Comparison of ENCODE assay signal across 19 mouse cellular contexts in the genomic region with DNA sequence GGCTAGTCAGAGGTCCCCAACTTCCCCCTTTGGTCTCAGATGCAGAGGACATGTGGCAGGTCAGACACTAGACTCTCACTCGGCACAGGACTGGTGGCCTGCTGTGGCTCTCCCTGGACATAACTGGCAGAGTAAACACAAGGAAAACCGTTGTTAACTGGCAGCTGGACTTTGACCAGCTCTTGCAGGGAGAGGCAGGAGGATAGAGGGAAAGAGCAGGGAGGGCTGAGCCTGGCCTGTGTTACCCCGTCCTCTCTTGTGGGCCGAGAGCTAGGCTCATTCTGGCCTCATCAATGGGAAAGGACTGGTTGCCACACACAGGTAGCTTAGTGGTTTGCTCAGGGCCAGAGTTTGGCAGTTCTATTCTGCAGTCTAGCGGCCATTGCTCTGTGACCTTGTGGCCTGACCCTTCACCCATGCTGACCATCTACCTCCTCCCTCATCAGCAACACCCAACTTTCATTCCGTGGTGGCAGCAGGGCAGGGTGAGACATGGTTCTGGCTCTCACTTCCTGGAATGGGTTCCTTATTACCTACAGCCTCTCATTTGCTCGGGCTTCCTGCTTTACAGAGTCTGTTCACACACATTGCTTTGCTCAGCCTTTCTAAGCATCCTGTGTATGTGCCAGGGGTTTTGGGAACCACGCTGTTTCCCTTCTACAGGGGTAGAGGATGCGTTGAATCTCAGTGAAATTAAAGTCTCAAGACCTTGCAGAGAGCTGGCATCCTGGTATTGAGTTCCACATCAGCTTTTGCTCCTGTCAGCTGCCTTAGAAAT. TPM values are rescaled to one million over a fixed set of nuclear protein-coding genes. Genes with fewer than 3 reads are reported as not detected.
DNase-seq lines count a peak whose midpoint lies in the region; ATAC-seq and TF ChIP-seq lines count a peak whose summit lies in the region.
"Had no signal": no experiment of that assay in that cellular context is flagged by ENCODE, and none has a peak within 500 bp of the region (broad histone marks: within the 10 kb centered on the region; RNA-seq: fewer than 3 reads in every experiment).

No protein-coding gene starts in this region.

- no peak overlapping the region for H3K4me3 ChIP-seq in liver, embryonic 16.5 days (ENCODE audit: low read depth, low read length)
- H3K4me3 ChIP-seq in liver, embryonic 12.5 days: no peak overlapping the region
- no peak overlapping the region for H3K4me3 ChIP-seq in kidney, adult 2 months (ENCODE audit: insufficient read depth, low read depth, low read length)
- no peak overlapping the region for H3K4me3 ChIP-seq in limb, embryonic 10.5 days
- H3K4me3 ChIP-seq in embryonic facial prominence, embryonic 10.5 days: no peak overlapping the region
- H3K4me3 ChIP-seq: embryonic facial prominence, embryonic 15.5 days; heart, embryonic 12.5 days had no signal

- no peaks in the 10 kb centered on the region for H3K9me3 ChIP-seq in liver, embryonic 16.5 days (replicated peaks; ENCODE audit: control insufficient read depth, low read length)
- H3K9me3 ChIP-seq in liver, embryonic 12.5 days (replicated peaks): no peaks in the 10 kb centered on the region
- H3K9me3 ChIP-seq in limb, embryonic 10.5 days (replicated peaks): no peaks in the 10 kb centered on the region
- no peaks in the 10 kb centered on the region for H3K9me3 ChIP-seq in embryonic facial prominence, embryonic 10.5 days
- H3K9me3 ChIP-seq: embryonic facial prominence, embryonic 15.5 days; heart, embryonic 12.5 days had no signal

- peak; percentile 85 for DNase-seq in kidney, adult 2 months
- DNase-seq in yolk sac, embryonic 10.5 days (ENCODE audit: low spot score): peak; percentile 9
- no peak for DNase-seq in adrenal gland, postnatal 10 days
- no peak for DNase-seq in limb, embryonic 10.5 days (ENCODE audit: low spot score)
- no peak for DNase-seq in embryonic facial prominence, embryonic 10.5 days (ENCODE audit: low spot score)
- DNase-seq: B cell, adult 2 months; gastrocnemius, postnatal 14 days; lung, postnatal 10 days had no signal

- no peak overlapping the region for H3K27ac ChIP-seq in liver, embryonic 16.5 days (ENCODE audit: low read length)
- no peak overlapping the region for H3K27ac ChIP-seq in liver, embryonic 12.5 days
- peak overlapping the region; percentile 92 for H3K27ac ChIP-seq in kidney, adult 2 months (ENCODE audit: insufficient read depth, low read depth, low read length)
- H3K27ac ChIP-seq in limb, embryonic 10.5 days: no peak overlapping the region
- H3K27ac ChIP-seq in embryonic facial prominence, embryonic 10.5 days (replicated peaks): no peak overlapping the region
- H3K27ac ChIP-seq: embryonic facial prominence, embryonic 15.5 days had no signal

- no peaks in the 10 kb centered on the region for H3K36me3 ChIP-seq in liver, embryonic 16.5 days (ENCODE audit: control insufficient read depth, insufficient read depth)
- H3K36me3 ChIP-seq in liver, embryonic 12.5 days: no peaks in the 10 kb centered on the region
- no peaks in the 10 kb centered on the region for H3K36me3 ChIP-seq in kidney, adult 2 months (ENCODE audit: control insufficient read depth, insufficient read depth, low read length)
- H3K36me3 ChIP-seq in limb, embryonic 10.5 days: no peaks in the 10 kb centered on the region
- no peaks in the 10 kb centered on the region for H3K36me3 ChIP-seq in embryonic facial prominence, embryonic 10.5 days (replicated peaks)
- H3K36me3 ChIP-seq: embryonic facial prominence, embryonic 15.5 days; heart, embryonic 12.5 days had no signal

- WGBS in liver, embryonic 16.5 days (ENCODE audit: insufficient replicate concordance): 43% methylated on average over 9 of the region's 9 CpGs
- WGBS in liver, embryonic 12.5 days (ENCODE audit: insufficient replicate concordance): 39% methylated on average over 9 of the region's 9 CpGs
- 46% methylated on average over 9 of the region's 9 CpGs for WGBS in kidney, adult 2 months
- 74% methylated on average over 9 of the region's 9 CpGs for WGBS in limb, embryonic 10.5 days
- WGBS in embryonic facial prominence, embryonic 10.5 days: 71% methylated on average over 9 of the region's 9 CpGs

- peaks cover 7% of the 10 kb centered on the region; the same call in 1 of the 2 replicates for H3K4me1 ChIP-seq in liver, embryonic 16.5 days (ENCODE audit: control insufficient read depth, low read depth, low read length)
- H3K4me1 ChIP-seq in liver, embryonic 12.5 days: 0 out of 2 replicates have a peak, but pooled peaks cover 7% of the 10 kb centered on the region
- peaks cover 22% of the 10 kb centered on the region for H3K4me1 ChIP-seq in kidney, adult 2 months (ENCODE audit: control insufficient read depth, insufficient read depth, low read length)
- peaks cover 14% of the 10 kb centered on the region for H3K4me1 ChIP-seq in limb, embryonic 10.5 days
- H3K4me1 ChIP-seq in embryonic facial prominence, embryonic 10.5 days: peaks cover 5% of the 10 kb centered on the region
- H3K4me1 ChIP-seq: embryonic facial prominence, embryonic 15.5 days; heart, embryonic 12.5 days had no signal

- ATAC-seq in liver, embryonic 16.5 days (ENCODE audit: low read depth): peak; percentile 16; the same call in 1 of the 2 replicates
- ATAC-seq in liver, embryonic 12.5 days: no peak; the same call in 1 of the 2 replicates
- peak; percentile 41 for ATAC-seq in megakaryocyte, adult 5-6 weeks (ENCODE audit: poor library complexity, severe bottlenecking)
- ATAC-seq: forebrain, embryonic 16.5 days had no signal

- no peak for TF ChIP-seq CTCF in kidney, adult 2 months (conservative IDR thresholded peaks at IDR 0.05; ENCODE audit: insufficient read depth, insufficient read length, low read depth, low read length)

- H3K27me3 ChIP-seq in liver, embryonic 16.5 days (ENCODE audit: control insufficient read depth, insufficient read depth, low read depth, low read length): no peaks in the 10 kb centered on the region
- peaks cover 8% of the 10 kb centered on the region; the same call in 1 of the 2 replicates for H3K27me3 ChIP-seq in liver, embryonic 12.5 days (replicated peaks)
- no peaks in the 10 kb centered on the region for H3K27me3 ChIP-seq in kidney, adult 2 months (replicated peaks; ENCODE audit: control insufficient read depth, insufficient read depth, low read length)
- H3K27me3 ChIP-seq in limb, embryonic 10.5 days (ENCODE audit: low read depth, poor library complexity, severe bottlenecking): no peaks in the 10 kb centered on the region
- H3K27me3 ChIP-seq in embryonic facial prominence, embryonic 10.5 days (replicated peaks; ENCODE audit: low read depth, poor library complexity, severe bottlenecking): no peaks in the 10 kb centered on the region
- H3K27me3 ChIP-seq: embryonic facial prominence, embryonic 15.5 days had no signal

- no peak overlapping the region for H3K9ac ChIP-seq in liver, embryonic 16.5 days (ENCODE audit: low read depth, low read length)
- H3K9ac ChIP-seq in liver, embryonic 12.5 days: no peak overlapping the region
- H3K9ac ChIP-seq: embryonic facial prominence, embryonic 15.5 days; heart, embryonic 12.5 days had no signal

- TF ChIP-seq POLR2A in kidney, adult 2 months (IDR thresholded peaks at IDR 0.05; ENCODE audit: low read depth, low read length): no peak

- no peak overlapping the region for H3K4me2 ChIP-seq in liver, embryonic 16.5 days (ENCODE audit: low read depth, low read length)
- no peak overlapping the region for H3K4me2 ChIP-seq in liver, embryonic 12.5 days
- H3K4me2 ChIP-seq: embryonic facial prominence, embryonic 15.5 days; heart, embryonic 12.5 days; midbrain, embryonic 11.5 days had no signal

RNA-seq across cellular contexts. Expression of a gene that starts 1.7 kb away (rescaled TPM):
- polyA plus RNA-seq in liver, embryonic 16.5 days (2015; fragmentation: Nextera tagmentation; extraction: Ambion mirVana): 0.06 and 0.37 TPM in 2 replicates
- not detected in 2 replicates for polyA plus RNA-seq in liver, embryonic 12.5 days (2016; fragmentation: Nextera tagmentation; extraction: Ambion mirVana)
- polyA plus RNA-seq in kidney, adult 2 months (2012; rRNA removed): 1.2 and 1.5 TPM in 2 replicates
- 0.34 TPM in 1 of 2 replicates, not detected in the other for total RNA-seq in megakaryocyte, adult 5-6 weeks (2015)
- total RNA-seq in megakaryocyte, adult 5-6 weeks (2017): 0.07 TPM in 1 of 2 replicates, not detected in the other
- total RNA-seq in adrenal gland, postnatal 10 days (2021): not detected
- 0.26 and 0.43 TPM in 2 replicates for polyA plus RNA-seq in limb, embryonic 10.5 days (2016; fragmentation: Nextera tagmentation; extraction: Ambion mirVana)
- 0.29 and 0.37 TPM in 2 replicates for polyA plus RNA-seq in embryonic facial prominence, embryonic 10.5 days (2016; fragmentation: Nextera tagmentation; extraction: Ambion mirVana)
- total RNA-seq: adrenal gland, postnatal 36 days; gastrocnemius, postnatal 14 days; hematopoietic stem cell, adult 5-6 weeks had no signal
- polyA plus RNA-seq: forebrain, embryonic 16.5 days; heart, embryonic 12.5 days; midbrain, embryonic 11.5 days had no signal

RNA-seq across cellular contexts. Expression of a gene that starts 20.4 kb away (rescaled TPM):
- polyA plus RNA-seq in liver, embryonic 16.5 days (2015; fragmentation: Nextera tagmentation; extraction: Ambion mirVana): 0.05 and 0.09 TPM in 2 replicates
- polyA plus RNA-seq in liver, embryonic 12.5 days (2016; fragmentation: Nextera tagmentation; extraction: Ambion mirVana): 0.10 TPM in 1 of 2 replicates, not detected in the other
- 2.7 and 2.9 TPM in 2 replicates for polyA plus RNA-seq in kidney, adult 2 months (2012; rRNA removed)
- not detected in 2 replicates for total RNA-seq in megakaryocyte, adult 5-6 weeks (2015)
- not detected in 2 replicates for total RNA-seq in megakaryocyte, adult 5-6 weeks (2017)
- not detected for total RNA-seq in adrenal gland, postnatal 10 days (2021)
- not detected in 2 replicates for polyA plus RNA-seq in limb, embryonic 10.5 days (2016; fragmentation: Nextera tagmentation; extraction: Ambion mirVana)
- polyA plus RNA-seq in embryonic facial prominence, embryonic 10.5 days (2016; fragmentation: Nextera tagmentation; extraction: Ambion mirVana): not detected in 2 replicates
- polyA plus RNA-seq: heart, embryonic 12.5 days; large intestine, adult 2 months; limb, embryonic 14.5 days; midbrain, embryonic 11.5 days had no signal

Comparison
In these comparisons a context has a peak if more than half of its experiments do, and no peak if none do; other contexts are left out.
1. DNase-seq: peak in kidney, adult 2 months (single experiment) and yolk sac, embryonic 10.5 days (single experiment); none in adrenal gland, postnatal 10 days (single experiment), limb, embryonic 10.5 days (single experiment) and embryonic facial prominence, embryonic 10.5 days (single experiment).